In genomic region chr6:55550926-55551325, GRCm38 (mm10) we compare ENCODE assay signal across 8 mouse cellular contexts.
DNase-seq lines count a peak whose midpoint lies in the region; ATAC-seq and TF ChIP-seq lines count a peak whose summit lies in the region.

No protein-coding gene starts in this region.

- no peaks in the 10 kb centered on the region for H3K36me3 ChIP-seq in midbrain, embryonic 11.5 days (ENCODE audit: control insufficient read depth, insufficient read depth, low read length)
- no peaks in the 10 kb centered on the region for H3K36me3 ChIP-seq in midbrain, embryonic 15.5 days (replicated peaks)
- H3K36me3 ChIP-seq in testis, adult 2 months (ENCODE audit: control insufficient read depth, insufficient read depth, low read length) = no peaks in the 10 kb centered on the region

- no peak overlapping the region for H3K27ac ChIP-seq in midbrain, embryonic 11.5 days (ENCODE audit: low read depth, low read length)
- H3K27ac ChIP-seq in midbrain, embryonic 15.5 days = no peak overlapping the region
- no peak overlapping the region for H3K27ac ChIP-seq in testis, adult 2 months (ENCODE audit: control insufficient read depth, insufficient read depth, low read depth, low read length)

- peak; percentile 21; the same call in 1 of the 2 replicates for TF ChIP-seq CTCF in testis, adult 2 months (IDR thresholded peaks at IDR 0.05; ENCODE audit: control insufficient read depth, insufficient read depth, insufficient replicate concordance, low read depth, low read length)

- H3K9me3 ChIP-seq in midbrain, embryonic 11.5 days (ENCODE audit: control insufficient read depth, low read length) = no peaks in the 10 kb centered on the region
- H3K9me3 ChIP-seq in midbrain, embryonic 15.5 days = no peaks in the 10 kb centered on the region

- 0 out of 2 replicates have a peak, but pooled peaks have one; percentile 48 for ATAC-seq in midbrain, embryonic 11.5 days (ENCODE audit: low FRiP score)
- ATAC-seq in midbrain, embryonic 15.5 days (replicated peaks) = no peak

- no peaks in the 10 kb centered on the region for H3K4me1 ChIP-seq in midbrain, embryonic 11.5 days (ENCODE audit: control insufficient read depth, insufficient read depth, low read length)
- H3K4me1 ChIP-seq in midbrain, embryonic 15.5 days = no peaks in the 10 kb centered on the region
- peaks cover 2% of the 10 kb centered on the region for H3K4me1 ChIP-seq in testis, adult 2 months (ENCODE audit: control insufficient read depth, insufficient read depth, low read length)

- H3K4me3 ChIP-seq in midbrain, embryonic 11.5 days (ENCODE audit: low read depth, low read length) = no peak overlapping the region
- H3K4me3 ChIP-seq in midbrain, embryonic 15.5 days = no peak overlapping the region
- H3K4me3 ChIP-seq in testis, adult 2 months (ENCODE audit: control insufficient read depth, low read depth, low read length) = no peak overlapping the region

- no peaks in the 10 kb centered on the region for H3K27me3 ChIP-seq in midbrain, embryonic 11.5 days (ENCODE audit: control insufficient read depth, insufficient read depth, low read length)
- H3K27me3 ChIP-seq in midbrain, embryonic 15.5 days (replicated peaks) = no peaks in the 10 kb centered on the region
- no peaks in the 10 kb centered on the region for H3K27me3 ChIP-seq in testis, adult 2 months (ENCODE audit: control insufficient read depth, insufficient read depth, low read length)

- intact Hi-C loops in left cerebral cortex, postnatal 36 days (cut with DNase I) = no loop called here

- H3K4me2 ChIP-seq in midbrain, embryonic 11.5 days = no peak overlapping the region
- H3K4me2 ChIP-seq in midbrain, embryonic 15.5 days = no peak overlapping the region

- DNase-seq in cerebellum, postnatal 10 days = peak; percentile 72 to 79
- no peak for DNase-seq in cerebellum, adult 11 months
- DNase-seq in midbrain, embryonic 11.5 days (ENCODE audit: low spot score, missing footprints) = peak; percentile 91
- peak; percentile 34 for DNase-seq in gastrocnemius, postnatal 25 days
- peak; percentile 43 to 50 for DNase-seq in left cerebral cortex, postnatal 36 days (ENCODE audit: low spot score in 2 of 2)
- DNase-seq in cerebellum, adult 9-11 months = no peak

- H3K9ac ChIP-seq in midbrain, embryonic 11.5 days (ENCODE audit: low read length) = no peak overlapping the region
- no peak overlapping the region for H3K9ac ChIP-seq in midbrain, embryonic 15.5 days

- TF ChIP-seq POLR2A in testis, adult 2 months (IDR thresholded peaks at IDR 0.05; ENCODE audit: control insufficient read depth, low read depth, low read length) = no peak

- 41% methylated on average over 13 of the region's 13 CpGs for WGBS in midbrain, embryonic 11.5 days
- WGBS in midbrain, embryonic 15.5 days = 37% methylated on average over 13 of the region's 13 CpGs

Comparison
In these comparisons a context has a peak if more than half of its experiments do, and no peak if none do; other contexts are left out.
1. DNase-seq: peak in cerebellum, postnatal 10 days (2 of 2), midbrain, embryonic 11.5 days (single experiment), gastrocnemius, postnatal 25 days (single experiment) and left cerebral cortex, postnatal 36 days (2 of 2); none in cerebellum, adult 11 months (single experiment) and cerebellum, adult 9-11 months (single experiment).